Mouse (Mus musculus) heart, postnatal 0 days (tissue): ENCODE data around the gene Lzts3. TPM values are rescaled to one million over a fixed set of nuclear protein-coding genes. Genes with fewer than 3 reads are reported as not detected.

ENCODE experiments used
- ATAC-seq: fragments of 200-750 bp; cut with Nextera tagmentation; 2 replicates; pipeline ENCODE4 v1.8.0; 2017; ENCODE audit warnings: low read depth, moderate number of reproducible peaks, moderate library complexity; ENCODE audit not compliant: insufficient read depth
- DNase-seq: peaks from one replicate; pipeline ENCODE4 v3.0.0-alpha.2; 2016; ENCODE audit warnings: low spot score
- H3K27ac ChIP-seq: fragments of 300-500 bp; sonication (generic); 2 replicates; pipeline ENCODE4 v1.5.1; 2014; ENCODE audit warnings: low read depth, mild to moderate bottlenecking
- H3K27me3 ChIP-seq: fragments of 300-500 bp; sonication (generic); 2 replicates; pipeline ENCODE4 v1.6.1; 2014; ENCODE audit warnings: low read length, mixed read lengths; ENCODE audit not compliant: control insufficient read depth, insufficient read depth
- H3K36me3 ChIP-seq: fragments of 300-500 bp; sonication (generic); replicated peaks from 2 replicates; pipeline ENCODE4 v1.6.1; 2014; ENCODE audit warnings: low read length, mixed read lengths; ENCODE audit not compliant: control insufficient read depth, insufficient read depth
- H3K4me1 ChIP-seq: fragments of 300-500 bp; sonication (generic); 2 replicates; pipeline ENCODE4 v1.6.1; 2014; ENCODE audit warnings: antibody characterized with exemption; ENCODE audit not compliant: control insufficient read depth, insufficient read depth
- H3K4me2 ChIP-seq: fragments of 300-500 bp; sonication (generic); 2 replicates; pipeline ENCODE4 v1.6.1; 2014; ENCODE audit warnings: low read depth, mild to moderate bottlenecking, low read length, moderate library complexity
- H3K4me3 ChIP-seq: fragments of 300-500 bp; sonication (generic); 2 replicates; pipeline ENCODE4 v1.5.1; 2014; ENCODE audit warnings: low read depth, low read length
- H3K9ac ChIP-seq: fragments of 300-500 bp; sonication (generic); replicated peaks from 2 replicates; pipeline ENCODE4 v1.6.1; 2014; ENCODE audit warnings: low read depth, low read length, mixed read lengths
- H3K9me3 ChIP-seq: fragments of 300-500 bp; sonication (generic); replicated peaks from 2 replicates; pipeline ENCODE4 v1.6.1; 2016; ENCODE audit warnings: low read length; ENCODE audit not compliant: control insufficient read depth
- CTCF ChIP-seq: IDR thresholded peaks from 2 replicates; pipeline ENCODE4 v1.5.1; 2016; ENCODE audit warnings: antibody characterized with exemption, control low read depth, low read depth
- EP300 ChIP-seq: IDR thresholded peaks from 2 replicates; pipeline ENCODE4 v1.6.1; 2016; ENCODE audit warnings: antibody characterized with exemption, low read depth
- WGBS: fragments of 180-500 bp; shearing (Covaris S2); extraction: QIAGEN DNeasy Blood & Tissue Kit; methylation state at CpG from one replicate; pipeline ENCODE4 v1.1.7; 2014; 5-methylcytosine and 5-hydroxymethylcytosine counted together
- polyA plus RNA-seq: library from polyadenylated mRNA; unstranded; fragments of >200 nt; fragmentation: Nextera tagmentation; extraction: Ambion mirVana; gene quantifications from 2 replicates; pipeline ENCODE4 v1.2.1, GENCODE M21; 2015
- total RNA-seq: library from RNA; depleted of rRNA; stranded (reverse); fragments of >200 nt; gene quantifications from 2 replicates; pipeline ENCODE4 v1.2.3, GENCODE M21; 2014; ENCODE audit warnings: low replicate concordance

Lzts3 gene
- total and polyA plus RNA-seq, 2 experiments from 2014 or later = 0.77 to 5.3 TPM

GRCm38 (mm10) chr2:130677211-130677610 lies 34.6 kb upstream of the Lzts3 start:
- no peak overlapping the region for H3K4me3 ChIP-seq
- no peak overlapping the region for H3K4me2 ChIP-seq
- no peaks in the 10 kb centered on the region for H3K9me3 ChIP-seq
- DNase-seq (no peak), ATAC-seq (no peak)
- no peak overlapping the region for H3K9ac ChIP-seq
- H3K27me3 ChIP-seq = no peaks in the 10 kb centered on the region
- no peak overlapping the region for H3K27ac ChIP-seq
- 65% methylated on average over 10 of the region's 10 CpGs for WGBS
- TF ChIP-seq EP300 (no peak), CTCF (no peak)
- no peaks in the 10 kb centered on the region for H3K4me1 ChIP-seq
- peaks cover 94% of the 10 kb centered on the region for H3K36me3 ChIP-seq

- DNase-seq = peak; percentile 77
- peak; percentile 45 for ATAC-seq
- peak within 1 kb of the TSS; percentile 79 for H3K4me2 ChIP-seq
- TF ChIP-seq EP300 (peak; percentile 74; the same call in 1 of the 2 replicates), CTCF (peak; percentile 53)
- H3K36me3 ChIP-seq = peaks cover 12% of the 10 kb centered on the region
- under 1% methylated on average over 31 of the region's 31 CpGs for WGBS
- no peaks in the 10 kb centered on the region for H3K27me3 ChIP-seq
- H3K9me3 ChIP-seq = no peaks in the 10 kb centered on the region
- peak within 1 kb of the TSS; percentile 44 for H3K9ac ChIP-seq
- peak within 1 kb of the TSS; percentile 68 for H3K27ac ChIP-seq
- peaks cover 14% of the 10 kb centered on the region for H3K4me1 ChIP-seq
- peak within 1 kb of the TSS; percentile 61 for H3K4me3 ChIP-seq
Measured at GRCm38 (mm10) chr2:130667559-130667958, 25.0 kb upstream of the Lzts3 start, which contains the start of gene Itpa. Gene Itpa, plus strand, starts transcription at chr2:130667610.

GRCm38 (mm10) chr2:130664102-130664701 lies 21.6 kb upstream of the Lzts3 start, which contains the start of gene Ddrgk1:
Gene Ddrgk1, minus strand, starts transcription at chr2:130664659.
- Histone ChIP-seq H3K36me3 (peaks cover 28% of the 10 kb centered on the region), H3K4me3 (peak within 1 kb of the TSS; percentile 63), H3K4me2 (peak within 1 kb of the TSS; percentile 54), H3K9me3 (no peaks in the 10 kb centered on the region), H3K27ac (peak within 1 kb of the TSS; percentile 98), H3K9ac (peak within 1 kb of the TSS; percentile 78), H3K4me1 (peaks cover 14% of the 10 kb centered on the region), H3K27me3 (no peaks in the 10 kb centered on the region)
- under 1% methylated on average over 40 of the region's 40 CpGs for WGBS
- TF ChIP-seq EP300 (no peak), CTCF (peak; percentile 19)
- DNase-seq = peak; percentile 94
- peak; percentile 96 for ATAC-seq

GRCm38 (mm10) chr2:130663342-130663741 lies 20.7 kb upstream of the Lzts3 start:
- Histone ChIP-seq H3K27ac (no peak overlapping the region), H3K9ac (0 out of 2 replicates have a peak overlapping the region, but pooled peaks have one; percentile 78), H3K27me3 (no peaks in the 10 kb centered on the region), H3K4me3 (0 out of 2 replicates have a peak overlapping the region, but pooled peaks have one; percentile 63), H3K4me1 (peaks cover 12% of the 10 kb centered on the region), H3K36me3 (peaks cover 37% of the 10 kb centered on the region), H3K9me3 (no peaks in the 10 kb centered on the region), H3K4me2 (peak overlapping the region; percentile 54)
- TF ChIP-seq CTCF (no peak), EP300 (no peak)
- ATAC-seq (no peak), DNase-seq (no peak)
- WGBS = 92% methylated on average over 11 of the region's 11 CpGs

- H3K27me3 ChIP-seq = no peaks in the 10 kb centered on the region
- 95% methylated on average over 10 of the region's 10 CpGs for WGBS
- H3K4me1 ChIP-seq = peaks cover 3% of the 10 kb centered on the region
- no peak overlapping the region for H3K4me2 ChIP-seq
- no peak overlapping the region for H3K4me3 ChIP-seq
- no peak overlapping the region for H3K9ac ChIP-seq
- ATAC-seq = no peak
- no peak for DNase-seq
- no peak for TF ChIP-seq EP300
- no peak for TF ChIP-seq CTCF
- H3K9me3 ChIP-seq = no peaks in the 10 kb centered on the region
- H3K27ac ChIP-seq = no peak overlapping the region
- peaks cover 83% of the 10 kb centered on the region for H3K36me3 ChIP-seq
Measured at GRCm38 (mm10) chr2:130658530-130658929, 15.9 kb upstream of the Lzts3 start.
